Mouse (Mus musculus): ENCODE results near the gene Trim41.
"Not testable (repeated sequence)": the region's sequence is repeated elsewhere in the genome, so short reads cannot be mapped to it uniquely, and the experiment has no call there.

Gene Trim41

GRCm38 (mm10) chr11:48838181-48838797, 21.1 kb upstream of the Trim41 start:
- DNase-seq (ENCODE audit: low read depth, low spot score) = no peak

- no peak for DNase-seq (ENCODE audit: low read depth, low spot score)
These were observed 20.4 kb upstream of the Trim41 start for GRCm38 (mm10) chr11:48837310-48838180.

GRCm38 (mm10) chr11:48836990-48837309, 19.8 kb upstream of the Trim41 start:
- DNase-seq (ENCODE audit: low read depth, low spot score) = no peak

GRCm38 (mm10) chr11:48835923-48836322, 18.8 kb upstream of the Trim41 start:
- no peak for DNase-seq (ENCODE audit: low read depth, low spot score)

DNA sequence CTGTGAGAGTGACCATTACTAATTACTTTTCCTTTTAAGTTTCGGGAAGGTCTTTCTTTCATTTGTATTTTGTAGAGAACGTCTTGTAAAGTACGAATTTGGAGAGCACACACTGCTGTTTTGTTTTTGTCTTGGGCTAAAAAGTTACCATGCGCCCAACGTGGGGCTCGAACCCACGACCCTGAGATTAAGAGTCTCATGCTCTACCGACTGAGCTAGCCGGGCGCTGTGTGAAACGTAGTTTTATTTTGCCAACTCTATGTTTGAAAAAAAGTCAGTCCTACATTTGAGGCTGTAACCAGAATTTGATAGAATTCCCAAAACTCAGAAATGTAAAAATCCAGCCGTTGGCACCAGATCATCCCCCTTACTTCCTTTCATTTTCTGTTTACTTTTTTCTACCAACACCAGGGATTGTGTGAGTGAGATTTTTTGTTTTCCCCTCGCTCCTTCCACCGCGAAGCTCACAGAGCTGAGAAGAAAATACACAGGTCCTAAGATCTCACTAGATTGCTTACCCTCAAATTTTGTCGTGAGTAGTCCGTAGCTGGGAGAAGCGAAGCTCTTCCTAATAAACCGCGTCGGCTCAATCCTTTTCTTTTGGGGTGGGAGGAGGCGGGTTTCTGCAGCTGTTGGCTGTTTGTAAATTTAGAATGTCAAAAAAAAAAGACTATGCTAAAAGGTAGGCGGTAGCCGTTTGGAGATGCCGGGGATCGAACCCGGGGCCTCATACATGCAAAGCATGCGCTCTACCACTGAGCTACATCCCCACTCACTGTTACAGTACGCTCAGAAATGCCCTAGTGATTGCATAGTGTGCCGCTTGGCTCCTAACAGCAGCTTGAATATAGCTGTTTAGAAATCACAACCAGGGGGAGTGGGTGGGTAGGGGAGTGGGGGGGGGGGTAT, 16.8 kb upstream of the Trim41 start:
- peak; percentile 85 for DNase-seq (ENCODE audit: low read depth, low spot score)

DNA sequence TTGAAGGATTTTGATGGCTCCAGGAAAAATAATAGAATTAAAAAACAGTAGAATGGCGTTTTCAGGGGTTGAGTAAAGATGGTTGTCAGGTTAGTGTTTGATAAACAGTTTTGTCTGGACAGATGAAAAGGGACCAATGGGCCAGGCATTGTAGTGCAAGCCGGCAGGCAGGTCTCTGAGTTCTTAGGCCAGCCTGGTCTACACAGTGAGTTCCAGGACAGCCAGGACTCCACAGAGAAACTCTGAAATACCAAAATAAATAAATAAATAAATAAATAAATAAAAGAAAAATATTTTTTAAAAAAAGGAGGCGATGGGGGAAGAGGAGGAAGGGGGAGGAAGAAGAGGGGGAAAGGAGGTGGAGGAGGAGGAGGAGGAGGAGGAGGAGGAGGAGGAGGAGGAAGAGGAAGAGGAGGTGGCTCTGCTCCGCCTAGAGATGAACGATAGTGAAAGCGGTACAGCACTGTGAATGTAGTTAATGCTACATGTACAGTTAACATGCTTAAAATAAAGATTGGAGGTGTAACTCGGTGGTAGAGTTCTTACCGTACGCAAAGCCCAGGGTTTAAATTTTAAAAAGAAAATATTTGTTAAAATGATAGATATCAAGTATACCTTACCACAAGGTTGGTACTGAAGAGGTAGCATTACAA, 16.1 kb upstream of the Trim41 start:
- no peak for DNase-seq (ENCODE audit: low read depth, low spot score)

- DNase-seq (ENCODE audit: low read depth, low spot score) = no peak
These were observed 14.1 kb upstream of the Trim41 start for GRCm38 (mm10) chr11:48831273-48831672.

DNA sequence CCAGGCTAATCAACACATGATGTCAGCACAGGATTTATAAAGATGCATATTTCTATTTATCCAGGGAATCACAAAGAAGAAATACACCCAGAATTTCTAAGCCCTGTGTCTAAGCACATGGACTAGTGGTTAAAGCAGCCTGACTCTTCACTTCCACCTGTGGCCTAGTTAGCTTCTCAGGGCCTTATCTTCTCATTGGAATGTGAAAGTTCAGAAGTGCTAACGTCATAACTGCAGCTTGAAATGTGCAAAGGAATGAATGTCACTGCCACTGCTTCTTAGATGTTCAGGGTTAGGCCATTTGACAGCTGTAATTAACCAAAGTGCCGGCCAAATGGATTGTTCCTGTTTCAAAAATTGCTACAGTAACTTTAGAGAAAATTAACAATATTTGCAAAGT, 13.1 kb upstream of the Trim41 start:
- no peak for DNase-seq (ENCODE audit: low read depth, low spot score)

DNA sequence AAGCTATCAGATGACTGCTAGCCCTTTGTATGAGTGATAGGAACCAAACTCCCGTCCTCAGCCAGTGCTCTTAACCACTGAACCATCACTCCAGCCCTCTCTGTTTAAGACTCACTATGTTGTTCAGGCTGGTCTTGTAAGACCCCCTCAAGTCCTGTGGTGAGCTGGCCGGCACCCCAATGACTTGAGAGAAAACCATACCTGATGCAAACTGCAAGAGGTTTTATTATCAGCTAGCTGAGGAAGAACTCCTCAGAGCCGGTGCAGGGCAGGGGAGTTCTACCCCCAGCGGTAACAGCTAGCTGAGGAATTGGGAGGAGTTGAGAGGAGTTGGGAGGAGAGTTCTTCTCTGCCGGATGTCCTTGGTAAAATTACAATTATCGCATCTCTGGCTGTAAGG, 10.8 kb upstream of the Trim41 start:
- no peak for DNase-seq (ENCODE audit: low read depth, low spot score)

- DNase-seq (ENCODE audit: low read depth, low spot score) = no peak
These were observed 9.6 kb upstream of the Trim41 start for GRCm38 (mm10) chr11:48826752-48827096.

DNA sequence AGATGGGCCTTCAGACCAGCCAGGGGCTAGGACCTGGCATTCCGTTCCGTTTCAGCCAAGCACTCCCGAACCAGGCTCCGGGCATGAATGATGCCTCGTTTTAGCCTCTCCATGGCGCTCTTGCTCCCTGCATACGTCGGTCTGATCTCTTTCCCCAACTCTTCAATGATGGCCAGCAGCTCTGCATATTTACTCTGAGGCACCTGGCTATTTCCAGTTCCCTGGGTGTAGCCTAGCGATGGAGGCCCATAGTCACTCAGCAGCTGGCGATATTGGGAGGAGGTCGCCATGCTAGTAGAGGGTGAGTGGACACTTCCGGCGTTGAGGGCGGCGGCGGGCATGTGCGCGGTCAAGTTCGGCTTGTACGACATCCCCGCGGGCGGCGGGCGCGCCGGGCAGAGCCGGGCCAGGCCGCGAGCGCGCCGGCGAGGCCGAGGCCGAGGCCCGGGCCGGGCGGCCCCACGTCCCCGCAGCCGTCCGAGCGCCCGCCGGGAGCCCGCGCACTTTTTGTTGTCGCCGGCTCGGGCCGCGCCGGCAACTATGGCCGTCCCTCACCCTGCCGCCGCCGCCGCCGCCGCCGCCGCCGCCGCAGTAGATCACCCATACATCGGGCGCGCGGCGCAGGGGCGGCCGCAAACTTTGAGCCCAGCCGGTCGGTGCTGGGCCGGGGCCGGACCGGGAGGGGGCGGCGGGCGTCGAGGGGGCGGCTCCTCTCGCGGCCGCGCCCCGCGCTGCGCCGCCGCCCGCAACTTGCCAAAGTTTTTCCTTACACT, 9.0 kb upstream of the Trim41 start, which contains the start of the genes Trim7 and Gm12184:
TSS of gene Trim7 (plus strand) at position 162 of the 773 bp plus-strand sequence.
TSS of gene Gm12184 (minus strand) at position 677 of the 773 bp plus-strand sequence.
- DNase-seq (ENCODE audit: low read depth, low spot score) = not testable (repeated sequence)

- DNase-seq (ENCODE audit: low read depth, low spot score) = no peak
These were observed 7.2 kb upstream of the Trim41 start for GRCm38 (mm10) chr11:48824311-48824830.

DNA sequence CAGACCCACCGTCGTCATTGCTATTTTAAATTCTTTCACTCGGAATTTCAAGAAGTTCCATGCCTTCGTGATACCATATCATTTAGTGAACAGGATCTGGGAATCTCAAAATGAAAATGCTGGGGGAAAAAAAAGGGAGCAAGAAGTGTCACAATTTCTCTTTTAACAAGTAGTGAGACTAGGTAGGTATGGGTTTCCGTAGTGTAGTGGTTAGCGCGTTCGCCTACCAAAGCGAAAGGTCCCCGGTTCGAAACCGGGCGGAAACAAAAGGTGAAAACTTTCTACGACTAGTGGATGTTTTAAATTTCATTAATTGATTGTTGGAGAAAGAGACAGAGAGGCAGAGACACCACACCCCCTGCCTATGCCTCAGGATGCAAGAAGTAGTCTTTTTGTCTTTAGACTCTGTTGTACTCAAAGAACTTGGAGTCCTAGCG, 6.4 kb upstream of the Trim41 start:
- peak; percentile 83 for DNase-seq (ENCODE audit: low read depth, low spot score)

DNA sequence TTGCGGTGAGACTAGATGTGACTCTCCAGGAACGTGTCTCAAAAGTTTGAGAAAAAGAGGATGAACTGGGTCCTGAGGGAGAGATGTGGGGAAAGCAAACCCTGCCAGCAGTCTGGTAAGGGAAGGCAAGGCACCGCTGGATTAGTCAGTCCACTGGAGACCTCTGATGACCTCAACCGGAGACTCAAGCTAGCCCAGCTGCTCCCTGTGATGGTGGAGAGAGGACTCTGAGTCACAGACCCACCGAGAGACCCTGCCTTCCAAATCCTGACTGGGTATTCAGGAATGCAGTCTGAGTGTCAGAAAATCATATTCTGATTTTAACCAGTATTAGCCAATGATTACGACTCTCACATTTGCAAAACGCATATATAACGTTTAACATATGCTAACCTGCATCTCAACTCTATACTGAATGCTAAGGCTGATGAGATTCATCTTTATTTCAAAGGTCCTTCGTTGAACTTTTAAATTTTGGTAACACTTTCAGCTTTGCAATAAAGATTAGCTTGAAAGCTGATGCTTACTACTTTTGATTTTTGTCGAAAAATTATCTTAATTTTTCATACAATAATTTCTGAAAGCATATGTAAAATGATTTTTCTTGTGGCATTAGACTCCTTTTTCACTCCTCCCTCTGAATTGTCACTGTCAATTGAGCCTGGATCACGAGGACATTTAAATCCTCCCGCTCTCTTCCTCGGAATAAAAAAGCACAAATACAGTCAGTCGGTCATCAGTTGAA, 5.8 kb upstream of the Trim41 start:
- no peak for DNase-seq (ENCODE audit: low read depth, low spot score)

GRCm38 (mm10) chr11:48821299-48821698, 4.1 kb upstream of the Trim41 start:
- DNase-seq (ENCODE audit: low read depth, low spot score) = not testable (repeated sequence)

GRCm38 (mm10) chr11:48820308-48820674, 3.1 kb upstream of the Trim41 start:
- DNase-seq (ENCODE audit: low read depth, low spot score) = no peak

- DNase-seq (ENCODE audit: low read depth, low spot score) = no peak
These were observed 2.6 kb upstream of the Trim41 start for GRCm38 (mm10) chr11:48819614-48820307.

DNA sequence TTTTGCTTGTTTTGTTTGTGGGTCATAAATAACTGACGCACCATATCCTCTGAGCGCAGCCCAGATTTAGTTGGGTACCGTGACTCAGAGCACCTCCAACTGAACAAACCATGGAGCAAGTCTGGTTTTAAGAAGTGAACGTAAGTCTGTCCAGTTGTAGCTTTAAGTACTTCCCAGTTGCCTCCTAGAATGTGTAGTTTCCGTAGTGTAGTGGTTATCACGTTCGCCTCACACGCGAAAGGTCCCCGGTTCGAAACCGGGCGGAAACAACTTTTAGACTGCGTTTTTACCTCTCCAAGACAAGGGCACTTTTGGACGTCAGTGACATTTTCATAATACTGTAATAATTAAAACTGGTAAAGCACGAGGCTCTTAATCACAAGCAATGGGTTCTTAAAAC, 1.2 kb upstream of the Trim41 start:
- DNase-seq (ENCODE audit: low read depth, low spot score) = peak; percentile 89

DNA sequence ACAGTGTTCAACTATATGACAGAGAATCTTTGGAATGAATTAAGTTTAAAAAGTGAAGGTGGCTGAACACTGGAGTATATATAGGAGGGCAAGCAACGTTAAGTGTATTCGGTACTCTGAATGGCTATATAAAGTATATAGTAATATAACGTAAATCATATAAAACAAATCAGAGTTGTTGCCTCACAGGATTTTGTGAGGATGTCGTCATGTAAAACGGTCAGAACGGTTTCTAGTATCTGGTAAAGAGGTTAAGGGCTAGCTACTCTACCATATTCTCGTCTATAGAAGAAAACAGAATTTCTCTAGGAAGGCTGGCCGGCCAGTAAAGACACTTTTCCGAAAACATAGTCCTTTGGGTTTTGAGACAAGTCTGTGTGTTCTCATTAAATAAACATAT, 641 bp upstream of the Trim41 start:
- no peak for DNase-seq (ENCODE audit: low read depth, low spot score)

Data from embryo, embryonic 11.5 days (tissue).